Mouse (Mus musculus): ENCODE measurements at regions not wholly inside any gene's neighbourhood (a gene's known extent, or its start where the extent isn't known, plus 50 kb on each side); places are given as distances from the start of the nearest gene placed in this dataset.
A peak's percentile ranks its signal among the peaks of the same experiment; 100 is the strongest.

DNA sequence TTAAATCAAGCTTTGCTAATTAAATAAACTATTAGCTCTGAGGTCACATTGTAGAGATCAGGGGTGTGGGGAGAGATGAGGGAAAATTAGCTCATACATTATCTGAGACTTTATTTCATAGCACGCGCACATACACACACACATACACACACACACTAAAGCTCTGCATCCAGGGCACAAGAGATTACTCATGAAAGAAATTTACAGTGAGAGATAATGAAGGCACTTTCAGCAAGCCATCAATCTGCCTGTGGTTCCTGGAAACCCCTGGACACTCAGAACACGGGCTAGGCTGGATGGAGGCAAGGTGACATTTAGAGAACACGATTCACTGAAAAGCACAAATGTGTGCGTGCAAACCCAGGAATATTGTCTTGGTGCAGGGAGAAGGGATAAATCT, 60.2 kb downstream of the Scg2 start:
- Histone ChIP-seq H3K27ac (0 out of 2 replicates have a peak overlapping the region, but pooled peaks have one; percentile 35), H3K4me2 (no peak overlapping the region), H3K9me3 (no peaks in the 10 kb centered on the region), H3K36me3 (no peaks in the 10 kb centered on the region), H3K27me3 (no peaks in the 10 kb centered on the region), H3K4me1 (replicated peaks) (no peaks in the 10 kb centered on the region), H3K4me3 (no peak overlapping the region), H3K9ac (no peak overlapping the region)
- ATAC-seq (ENCODE audit: low FRiP score): peak; percentile 39; the same call in 1 of the 2 replicates
- WGBS: 70% methylated on average over 5 of the region's 5 CpGs

GRCm38 (mm10) chr1:79374811-79375210, 65.1 kb downstream of the Scg2 start:
- H3K27ac ChIP-seq: no peak overlapping the region; the same call in 1 of the 2 replicates
- H3K4me2 ChIP-seq: no peak overlapping the region
- H3K36me3 ChIP-seq: no peaks in the 10 kb centered on the region
- no peak overlapping the region for H3K9ac ChIP-seq
- no peaks in the 10 kb centered on the region for H3K4me1 ChIP-seq (replicated peaks)
- 46% methylated on average over 3 of the region's 3 CpGs for WGBS
- H3K9me3 ChIP-seq: no peaks in the 10 kb centered on the region
- no peaks in the 10 kb centered on the region for H3K27me3 ChIP-seq
- H3K4me3 ChIP-seq: no peak overlapping the region
- no peak for ATAC-seq (ENCODE audit: low FRiP score)

DNA sequence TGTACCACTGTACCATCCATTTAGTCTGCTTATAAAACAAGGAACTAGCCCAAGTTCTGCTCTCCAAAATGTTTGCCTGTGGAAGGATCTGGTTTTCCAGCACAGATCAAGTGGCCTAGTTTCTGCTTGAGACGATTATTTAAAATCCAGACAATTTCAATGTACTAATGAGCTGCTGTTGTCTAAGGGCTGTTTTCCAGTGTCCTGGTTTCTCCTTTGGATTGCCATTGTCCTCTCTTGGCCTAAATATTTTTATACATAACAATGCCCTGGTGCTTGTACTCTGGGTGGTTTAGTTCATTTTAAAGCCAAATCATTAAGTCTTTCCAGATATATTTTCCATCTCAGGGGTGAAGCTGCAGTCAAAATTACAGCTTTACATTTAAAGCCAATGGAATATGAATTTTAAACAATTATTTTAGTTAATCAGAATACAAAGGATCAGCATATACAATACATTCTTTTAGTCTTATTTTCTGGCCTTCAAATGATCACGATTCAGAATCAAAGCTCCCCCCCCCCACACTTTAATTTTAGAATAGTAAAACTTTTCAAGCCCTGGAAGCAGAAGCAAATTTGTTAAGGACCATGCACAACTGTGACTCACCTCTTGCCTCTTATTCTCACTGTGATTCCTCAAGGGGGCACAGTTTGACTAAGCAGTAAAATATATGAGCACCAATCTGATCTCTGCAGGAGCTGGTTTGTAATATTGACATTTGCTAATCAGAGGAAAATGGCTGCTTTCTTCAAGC, 82.5 kb downstream of the Scg2 start:
- 90% methylated on average over 2 of the region's 2 CpGs for WGBS
- Histone ChIP-seq H3K4me1 (replicated peaks) (no peaks in the 10 kb centered on the region), H3K27me3 (no peaks in the 10 kb centered on the region)

GRCm38 (mm10) chr1:79346511-79346910, 93.4 kb downstream of the Scg2 start:
- no peaks in the 10 kb centered on the region for H3K36me3 ChIP-seq
- no peaks in the 10 kb centered on the region for H3K27me3 ChIP-seq
- H3K9me3 ChIP-seq: no peaks in the 10 kb centered on the region
- no peaks in the 10 kb centered on the region for H3K4me1 ChIP-seq (replicated peaks)
- no peak for ATAC-seq (ENCODE audit: low FRiP score)
- H3K4me2 ChIP-seq: no peak overlapping the region
- no peak overlapping the region for H3K27ac ChIP-seq
- H3K4me3 ChIP-seq: no peak overlapping the region
- no peak overlapping the region for H3K9ac ChIP-seq
- WGBS: 81% methylated on average over 3 of the region's 3 CpGs

More for the DNA sequence above, 82.5 kb downstream of the Scg2 start:
- Histone ChIP-seq H3K36me3 (no peaks in the 10 kb centered on the region), H3K4me2 (no peak overlapping the region), H3K9me3 (no peaks in the 10 kb centered on the region), H3K9ac (no peak overlapping the region), H3K27ac (no peak overlapping the region), H3K4me3 (no peak overlapping the region)
- no peak for ATAC-seq (ENCODE audit: low FRiP score)

GRCm38 (mm10) chr1:79335480-79336114, 104.3 kb downstream of the Scg2 start:
- H3K9me3 ChIP-seq: no peaks in the 10 kb centered on the region
- H3K27me3 ChIP-seq: no peaks in the 10 kb centered on the region
- no peak overlapping the region for H3K4me2 ChIP-seq
- 88% methylated on average over 7 of the region's 7 CpGs for WGBS
- no peak overlapping the region for H3K27ac ChIP-seq
- ATAC-seq (ENCODE audit: low FRiP score): no peak
- H3K36me3 ChIP-seq: no peaks in the 10 kb centered on the region
- H3K4me1 ChIP-seq (replicated peaks): no peaks in the 10 kb centered on the region
- H3K4me3 ChIP-seq: no peak overlapping the region
- no peak overlapping the region for H3K9ac ChIP-seq

DNA sequence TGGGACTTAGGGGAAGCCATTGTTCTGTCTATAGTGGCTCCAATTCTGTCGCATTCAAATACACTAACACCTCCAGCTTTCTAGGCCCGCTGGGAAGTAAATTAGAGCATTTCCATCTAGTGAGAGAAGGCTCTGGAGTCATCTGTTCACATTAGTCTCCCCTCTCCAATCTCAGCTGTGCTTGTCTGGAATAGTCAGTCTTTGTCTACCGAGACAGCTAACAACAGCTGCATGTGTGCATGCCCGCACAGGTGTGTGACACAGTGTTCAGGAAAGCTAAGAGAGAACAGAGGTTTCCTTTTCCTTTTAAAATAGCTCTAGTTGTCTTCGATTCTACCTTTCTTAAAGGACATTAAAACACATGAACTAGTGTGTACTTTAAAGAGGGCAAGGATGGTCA, 122.7 kb downstream of the Scg2 start:
- Histone ChIP-seq H3K27me3 (no peaks in the 10 kb centered on the region), H3K4me3 (no peak overlapping the region), H3K4me1 (replicated peaks) (no peaks in the 10 kb centered on the region), H3K9ac (no peak overlapping the region), H3K36me3 (no peaks in the 10 kb centered on the region), H3K9me3 (no peaks in the 10 kb centered on the region), H3K27ac (no peak overlapping the region), H3K4me2 (no peak overlapping the region)
- 74% methylated on average over 5 of the region's 5 CpGs for WGBS
- no peak for ATAC-seq (ENCODE audit: low FRiP score)

- no peaks in the 10 kb centered on the region for H3K9me3 ChIP-seq
- H3K27me3 ChIP-seq: no peaks in the 10 kb centered on the region
- H3K4me3 ChIP-seq: no peak overlapping the region
- 86% methylated on average over 3 of the region's 3 CpGs for WGBS
- H3K27ac ChIP-seq: no peak overlapping the region
- H3K4me2 ChIP-seq: no peak overlapping the region
- ATAC-seq (ENCODE audit: low FRiP score): no peak
- H3K4me1 ChIP-seq (replicated peaks): no peaks in the 10 kb centered on the region
- no peak overlapping the region for H3K9ac ChIP-seq
- no peaks in the 10 kb centered on the region for H3K36me3 ChIP-seq
Observed at GRCm38 (mm10) chr1:79314774-79315173, 125.1 kb downstream of the Scg2 start.

GRCm38 (mm10) chr1:79312153-79312552, 127.8 kb downstream of the Scg2 start:
- Histone ChIP-seq H3K27ac (no peak overlapping the region), H3K4me3 (no peak overlapping the region), H3K4me1 (replicated peaks) (no peaks in the 10 kb centered on the region), H3K9me3 (no peaks in the 10 kb centered on the region), H3K36me3 (no peaks in the 10 kb centered on the region), H3K4me2 (no peak overlapping the region), H3K27me3 (no peaks in the 10 kb centered on the region), H3K9ac (no peak overlapping the region)
- 81% methylated on average over 5 of the region's 5 CpGs for WGBS
- no peak for ATAC-seq (ENCODE audit: low FRiP score)

DNA sequence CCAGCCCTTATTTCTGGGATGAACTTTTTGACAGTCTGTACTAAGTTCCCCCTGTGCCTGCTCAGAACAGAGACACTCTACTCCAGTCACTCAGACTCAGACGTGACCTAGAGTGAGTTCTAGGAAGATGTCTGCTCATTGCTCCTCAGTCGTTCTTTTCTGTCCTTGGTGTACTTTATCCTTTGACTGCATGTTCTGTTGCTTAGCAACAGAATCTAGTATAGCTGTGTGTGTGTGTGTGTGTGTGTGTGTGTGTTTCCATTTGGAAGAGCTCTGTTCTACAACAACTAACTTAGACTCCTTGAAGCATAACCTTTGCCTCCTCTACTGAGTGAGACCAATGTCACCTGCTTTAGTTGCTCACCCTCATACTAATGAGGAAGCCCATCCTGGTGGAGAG, 136.3 kb downstream of the Scg2 start:
- Histone ChIP-seq H3K27me3 (no peaks in the 10 kb centered on the region), H3K4me1 (replicated peaks) (no peaks in the 10 kb centered on the region), H3K9me3 (no peaks in the 10 kb centered on the region), H3K36me3 (no peaks in the 10 kb centered on the region), H3K9ac (no peak overlapping the region), H3K4me3 (no peak overlapping the region), H3K27ac (no peak overlapping the region), H3K4me2 (no peak overlapping the region)
- no peak for ATAC-seq (ENCODE audit: low FRiP score)
- 46% methylated on average over 2 of the region's 2 CpGs for WGBS

DNA sequence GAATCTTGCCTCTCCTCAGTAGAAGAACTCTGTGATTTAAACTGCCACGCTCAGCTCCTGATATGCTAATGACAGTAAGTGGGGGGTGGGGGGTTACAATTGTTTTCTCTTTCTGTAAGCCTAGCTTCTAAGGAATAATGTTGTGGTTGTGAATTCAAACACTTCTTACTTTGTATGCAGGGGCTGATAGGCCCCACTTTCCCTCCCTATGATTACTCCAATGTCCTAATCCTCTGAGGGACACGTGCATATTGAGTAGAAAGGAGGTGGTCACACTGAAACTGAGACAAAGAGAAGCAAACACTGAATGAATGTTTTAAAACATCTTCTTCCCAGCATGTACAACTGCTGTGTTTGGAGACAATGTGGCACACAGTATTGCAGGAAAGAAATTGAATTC, 140.3 kb downstream of the Scg2 start:
- WGBS: 13% methylated on average over 2 of the region's 2 CpGs

DNA sequence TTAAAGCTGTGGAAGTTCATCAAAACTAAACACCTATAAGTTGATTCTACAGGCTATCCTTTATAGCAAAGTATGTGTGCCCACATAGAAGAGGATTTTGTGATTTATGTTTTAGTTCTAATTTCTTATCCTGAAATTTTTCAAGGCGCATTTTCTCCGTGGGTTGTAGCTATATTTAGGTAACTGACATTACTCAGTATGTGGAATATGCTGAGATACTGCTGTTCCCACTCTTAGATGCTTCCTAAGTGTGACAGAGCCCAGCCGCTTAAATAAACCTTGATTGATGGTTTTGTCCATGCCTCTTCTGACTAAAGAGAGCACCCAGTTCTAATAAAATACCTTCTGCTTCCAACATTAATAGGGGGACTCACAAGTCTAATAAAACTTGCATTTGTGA, 180.2 kb downstream of the Scg2 start:
- Histone ChIP-seq H3K4me1 (replicated peaks) (no peaks in the 10 kb centered on the region), H3K27me3 (no peaks in the 10 kb centered on the region), H3K9me3 (no peaks in the 10 kb centered on the region), H3K4me3 (no peak overlapping the region), H3K27ac (no peak overlapping the region), H3K9ac (no peak overlapping the region), H3K36me3 (no peaks in the 10 kb centered on the region), H3K4me2 (no peak overlapping the region)
- WGBS: 86% methylated on average over 3 of the region's 3 CpGs
- no peak for ATAC-seq (ENCODE audit: low FRiP score)

More for the DNA sequence above, 140.3 kb downstream of the Scg2 start:
- no peaks in the 10 kb centered on the region for H3K36me3 ChIP-seq
- H3K27ac ChIP-seq: no peak overlapping the region
- no peaks in the 10 kb centered on the region for H3K27me3 ChIP-seq
- no peak overlapping the region for H3K4me2 ChIP-seq
- no peak overlapping the region for H3K4me3 ChIP-seq
- no peak overlapping the region for H3K9ac ChIP-seq
- H3K4me1 ChIP-seq (replicated peaks): no peaks in the 10 kb centered on the region
- no peaks in the 10 kb centered on the region for H3K9me3 ChIP-seq
- no peak for ATAC-seq (ENCODE audit: low FRiP score)

DNA sequence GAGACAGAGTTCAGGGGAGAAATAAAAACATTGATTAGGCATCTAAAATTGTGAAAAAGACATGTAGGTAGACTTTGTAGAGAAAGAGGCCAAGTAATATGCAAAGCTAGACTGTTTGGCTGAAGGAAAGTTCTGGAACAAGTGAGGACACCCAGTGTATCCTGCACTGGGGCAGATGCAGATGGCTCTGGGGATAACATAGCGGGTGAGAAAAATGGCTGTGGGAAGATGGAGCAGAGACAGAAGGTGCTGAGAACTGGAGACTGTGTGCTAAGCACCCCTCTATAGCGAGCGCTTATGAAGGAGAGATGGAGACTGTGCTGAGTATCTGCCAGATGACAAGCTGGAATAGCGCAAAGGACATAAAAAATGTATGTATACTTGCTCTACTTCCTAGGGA, 226.9 kb downstream of the Scg2 start:
- Histone ChIP-seq H3K9me3 (no peaks in the 10 kb centered on the region), H3K27ac (no peak overlapping the region), H3K27me3 (no peaks in the 10 kb centered on the region), H3K36me3 (no peaks in the 10 kb centered on the region), H3K4me1 (replicated peaks) (no peaks in the 10 kb centered on the region), H3K4me3 (no peak overlapping the region), H3K9ac (no peak overlapping the region), H3K4me2 (no peak overlapping the region)
- no peak for ATAC-seq (ENCODE audit: low FRiP score)
- 95% methylated on average over 4 of the region's 4 CpGs for WGBS

- H3K4me3 ChIP-seq: no peak overlapping the region
- no peaks in the 10 kb centered on the region for H3K4me1 ChIP-seq (replicated peaks)
- no peaks in the 10 kb centered on the region for H3K9me3 ChIP-seq
- no peaks in the 10 kb centered on the region for H3K27me3 ChIP-seq
- 90% methylated on average over 5 of the region's 5 CpGs for WGBS
- H3K9ac ChIP-seq: no peak overlapping the region
- H3K36me3 ChIP-seq: no peaks in the 10 kb centered on the region
- H3K27ac ChIP-seq: no peak overlapping the region
- no peak for ATAC-seq (ENCODE audit: low FRiP score)
- no peak overlapping the region for H3K4me2 ChIP-seq
Observed at GRCm38 (mm10) chr1:79212471-79212870, 227.4 kb downstream of the Scg2 start.
